Mouse (Mus musculus): ENCODE measurements around the gene Fmnl1. TPM values are rescaled to one million over a fixed set of nuclear protein-coding genes. Genes with fewer than 3 reads are reported as not detected.

Gene Fmnl1
- polyA plus RNA-seq, 1 experiment from 2014 or later: 1.8 TPM

DNA sequence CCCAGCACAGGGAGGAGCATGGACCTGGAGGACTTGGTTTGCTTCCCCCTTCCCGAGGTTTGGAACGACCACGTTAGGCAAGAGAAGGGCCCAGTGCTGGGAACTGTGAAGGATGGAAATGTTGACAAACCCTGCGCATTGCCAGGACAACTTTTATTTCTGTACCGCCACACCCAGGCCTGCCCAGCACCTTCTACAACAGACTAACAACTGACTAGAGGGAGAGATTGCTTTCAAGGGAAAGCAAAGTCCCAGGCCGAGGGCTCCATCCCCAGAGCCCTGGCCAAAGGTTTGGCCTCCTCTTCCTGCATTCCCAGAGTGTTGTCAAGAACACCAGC is 30.2 kb upstream of the Fmnl1 start:
- Histone ChIP-seq H3K4me1 (replicated peaks; ENCODE audit: control insufficient read depth, insufficient read depth, low read length) (peaks cover 6% of the 10 kb centered on the region; the same call in 1 of the 2 replicates), H3K36me3 (ENCODE audit: control insufficient read depth, insufficient read depth, low read length) (no peaks in the 10 kb centered on the region; the same call in 1 of the 2 replicates), H3K4me3 (ENCODE audit: low read depth, low read length) (no peak overlapping the region), H3K9me3 (ENCODE audit: control insufficient read depth, low read length) (no peaks in the 10 kb centered on the region), H3K4me2 (ENCODE audit: low read depth, low read length, severe bottlenecking) (no peak overlapping the region), H3K27me3 (ENCODE audit: control insufficient read depth, insufficient read depth, low read length) (no peaks in the 10 kb centered on the region), H3K9ac (ENCODE audit: low read length) (no peak overlapping the region), H3K27ac (ENCODE audit: low read depth, low read length) (no peak overlapping the region)
- DNase-seq (ENCODE audit: low spot score) (no peak), ATAC-seq (replicated peaks; ENCODE audit: low FRiP score) (no peak)
- WGBS: 57% methylated on average over 6 of the region's 6 CpGs

DNA sequence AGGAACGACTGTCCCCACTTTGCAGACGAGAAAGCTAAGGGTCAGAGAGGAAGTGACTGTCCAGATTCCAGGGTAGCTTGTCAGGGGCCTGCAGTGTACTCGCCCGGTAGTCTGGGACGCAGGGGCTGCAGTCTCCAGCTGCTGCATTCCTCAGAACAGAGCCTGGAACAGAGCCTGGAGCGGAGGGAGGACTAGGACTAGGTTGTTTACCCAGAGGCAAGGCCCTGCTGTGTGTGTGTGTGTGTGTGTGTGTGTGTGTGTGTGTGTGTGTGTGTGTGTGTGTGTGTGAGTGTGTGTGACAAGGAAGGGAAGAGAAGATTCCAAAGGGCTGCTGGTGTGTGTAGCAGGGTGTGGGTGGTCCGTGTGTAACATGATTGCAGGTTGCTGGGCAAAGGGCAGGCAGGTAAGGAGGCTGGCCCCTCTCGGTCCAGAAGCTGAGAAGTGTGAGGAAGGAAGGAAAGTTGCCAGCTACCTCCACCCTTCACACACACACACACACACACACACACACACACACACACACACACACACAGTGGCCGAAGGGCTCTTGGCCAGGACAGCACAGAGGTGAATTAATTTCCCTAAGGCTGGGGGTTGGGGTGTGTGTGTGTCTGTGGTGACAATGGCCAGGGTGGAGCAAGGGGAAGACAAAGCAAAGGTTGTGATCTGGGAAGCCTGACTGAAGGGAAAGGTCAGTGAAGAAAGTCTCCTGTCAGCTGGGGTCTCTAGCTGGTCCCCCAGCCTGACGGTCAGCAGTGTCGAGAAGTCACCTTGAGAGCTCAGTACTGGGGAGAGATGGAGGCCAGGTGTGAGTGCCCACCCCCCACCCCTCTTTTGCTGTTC is 29.6 kb upstream of the Fmnl1 start:
- Histone ChIP-seq H3K4me1 (replicated peaks; ENCODE audit: control insufficient read depth, insufficient read depth, low read length) (peaks cover 6% of the 10 kb centered on the region; the same call in 1 of the 2 replicates), H3K4me3 (ENCODE audit: low read depth, low read length) (no peak overlapping the region), H3K27ac (ENCODE audit: low read depth, low read length) (no peak overlapping the region; the same call in 1 of the 2 replicates), H3K36me3 (ENCODE audit: control insufficient read depth, insufficient read depth, low read length) (no peaks in the 10 kb centered on the region; the same call in 1 of the 2 replicates), H3K9me3 (ENCODE audit: control insufficient read depth, low read length) (no peaks in the 10 kb centered on the region), H3K4me2 (ENCODE audit: low read depth, low read length, severe bottlenecking) (no peak overlapping the region), H3K9ac (ENCODE audit: low read length) (no peak overlapping the region; the same call in 1 of the 2 replicates), H3K27me3 (ENCODE audit: control insufficient read depth, insufficient read depth, low read length) (no peaks in the 10 kb centered on the region)
- 38% methylated on average over 10 of the region's 11 CpGs for WGBS
- ATAC-seq (replicated peaks; ENCODE audit: low FRiP score) (no peak), DNase-seq (ENCODE audit: low spot score) (no peak)

DNA sequence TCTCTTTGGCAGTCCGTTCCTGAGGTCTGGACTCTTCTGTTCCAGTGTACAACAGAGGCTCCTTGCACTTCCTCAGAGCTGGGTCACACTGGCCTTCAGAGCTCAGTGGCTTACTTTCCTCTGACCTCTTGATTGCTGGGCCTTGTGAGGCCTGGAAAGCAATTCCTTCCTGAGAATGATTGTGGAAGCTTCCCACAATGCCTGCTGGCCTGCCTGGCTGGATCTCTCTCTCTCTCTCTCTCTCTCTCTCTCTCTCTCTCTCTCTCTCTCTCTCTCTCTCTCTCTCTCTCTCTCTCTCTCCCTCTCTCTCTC is 29.0 kb upstream of the Fmnl1 start:
- DNase-seq (ENCODE audit: low spot score) (no peak), ATAC-seq (replicated peaks; ENCODE audit: low FRiP score) (no peak)
- H3K4me2 ChIP-seq (ENCODE audit: low read depth, low read length, severe bottlenecking): no peak overlapping the region
- H3K27ac ChIP-seq (ENCODE audit: low read depth, low read length): no peak overlapping the region; the same call in 1 of the 2 replicates
- H3K4me3 ChIP-seq (ENCODE audit: low read depth, low read length): no peak overlapping the region
- H3K4me1 ChIP-seq (replicated peaks; ENCODE audit: control insufficient read depth, insufficient read depth, low read length): peaks cover 6% of the 10 kb centered on the region; the same call in 1 of the 2 replicates
- H3K36me3 ChIP-seq (ENCODE audit: control insufficient read depth, insufficient read depth, low read length): no peaks in the 10 kb centered on the region; the same call in 1 of the 2 replicates
- H3K9ac ChIP-seq (ENCODE audit: low read length): no peak overlapping the region; the same call in 1 of the 2 replicates
- no peaks in the 10 kb centered on the region for H3K27me3 ChIP-seq (ENCODE audit: control insufficient read depth, insufficient read depth, low read length)
- WGBS: 20% methylated on average over 1 of the region's 1 CpGs
- H3K9me3 ChIP-seq (ENCODE audit: control insufficient read depth, low read length): no peaks in the 10 kb centered on the region

DNA sequence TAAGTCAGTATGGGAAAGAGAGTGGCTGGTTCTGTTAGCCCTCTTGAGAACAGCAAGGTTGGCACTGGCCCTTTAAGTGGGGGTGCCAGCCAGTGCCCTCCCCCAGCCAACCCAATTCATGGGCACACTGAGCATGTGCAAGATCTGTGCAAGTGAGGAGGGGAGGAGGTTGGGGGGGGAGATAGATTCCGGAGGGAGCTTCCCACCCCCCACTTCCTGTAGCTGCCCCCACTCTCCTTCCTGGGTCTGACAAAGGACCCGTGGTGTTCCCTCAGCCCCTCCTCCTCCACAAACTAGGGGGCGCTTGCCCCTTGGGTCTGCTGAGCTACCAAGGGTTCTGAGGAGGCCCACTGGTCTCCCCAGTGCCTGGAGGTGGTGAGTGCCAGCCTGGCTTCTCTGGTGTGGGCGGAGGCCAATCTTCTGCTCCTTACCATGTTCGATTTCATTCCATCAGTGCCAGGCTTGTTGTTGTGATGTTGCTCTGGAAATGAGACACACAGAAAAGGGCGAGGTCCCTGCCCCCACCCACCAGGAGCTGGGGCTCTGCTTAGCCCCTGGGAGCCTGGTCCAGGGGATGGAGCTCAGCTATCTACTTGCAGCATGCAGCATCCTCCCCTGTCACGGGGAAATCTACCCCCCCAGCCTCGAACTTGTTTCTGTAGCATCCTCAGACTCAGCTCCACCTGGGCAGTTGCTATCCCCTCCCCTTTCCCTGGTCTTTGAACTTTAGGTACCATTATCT is 28.3 kb upstream of the Fmnl1 start:
- Histone ChIP-seq H3K27ac (ENCODE audit: low read depth, low read length) (peak overlapping the region; percentile 31; the same call in 1 of the 2 replicates), H3K9ac (ENCODE audit: low read length) (peak overlapping the region; percentile 44), H3K4me2 (ENCODE audit: low read depth, low read length, severe bottlenecking) (peak overlapping the region; percentile 34; the same call in 1 of the 2 replicates), H3K4me3 (ENCODE audit: low read depth, low read length) (0 out of 2 replicates have a peak overlapping the region, but pooled peaks have one; percentile 5), H3K4me1 (replicated peaks; ENCODE audit: control insufficient read depth, insufficient read depth, low read length) (peaks cover 6% of the 10 kb centered on the region; the same call in 1 of the 2 replicates), H3K9me3 (ENCODE audit: control insufficient read depth, low read length) (no peaks in the 10 kb centered on the region), H3K27me3 (ENCODE audit: control insufficient read depth, insufficient read depth, low read length) (no peaks in the 10 kb centered on the region), H3K36me3 (ENCODE audit: control insufficient read depth, insufficient read depth, low read length) (no peaks in the 10 kb centered on the region; the same call in 1 of the 2 replicates)
- no peak for ATAC-seq (replicated peaks; ENCODE audit: low FRiP score)
- no peak for DNase-seq (ENCODE audit: low spot score)
- 25% methylated on average over 7 of the region's 8 CpGs for WGBS

DNA sequence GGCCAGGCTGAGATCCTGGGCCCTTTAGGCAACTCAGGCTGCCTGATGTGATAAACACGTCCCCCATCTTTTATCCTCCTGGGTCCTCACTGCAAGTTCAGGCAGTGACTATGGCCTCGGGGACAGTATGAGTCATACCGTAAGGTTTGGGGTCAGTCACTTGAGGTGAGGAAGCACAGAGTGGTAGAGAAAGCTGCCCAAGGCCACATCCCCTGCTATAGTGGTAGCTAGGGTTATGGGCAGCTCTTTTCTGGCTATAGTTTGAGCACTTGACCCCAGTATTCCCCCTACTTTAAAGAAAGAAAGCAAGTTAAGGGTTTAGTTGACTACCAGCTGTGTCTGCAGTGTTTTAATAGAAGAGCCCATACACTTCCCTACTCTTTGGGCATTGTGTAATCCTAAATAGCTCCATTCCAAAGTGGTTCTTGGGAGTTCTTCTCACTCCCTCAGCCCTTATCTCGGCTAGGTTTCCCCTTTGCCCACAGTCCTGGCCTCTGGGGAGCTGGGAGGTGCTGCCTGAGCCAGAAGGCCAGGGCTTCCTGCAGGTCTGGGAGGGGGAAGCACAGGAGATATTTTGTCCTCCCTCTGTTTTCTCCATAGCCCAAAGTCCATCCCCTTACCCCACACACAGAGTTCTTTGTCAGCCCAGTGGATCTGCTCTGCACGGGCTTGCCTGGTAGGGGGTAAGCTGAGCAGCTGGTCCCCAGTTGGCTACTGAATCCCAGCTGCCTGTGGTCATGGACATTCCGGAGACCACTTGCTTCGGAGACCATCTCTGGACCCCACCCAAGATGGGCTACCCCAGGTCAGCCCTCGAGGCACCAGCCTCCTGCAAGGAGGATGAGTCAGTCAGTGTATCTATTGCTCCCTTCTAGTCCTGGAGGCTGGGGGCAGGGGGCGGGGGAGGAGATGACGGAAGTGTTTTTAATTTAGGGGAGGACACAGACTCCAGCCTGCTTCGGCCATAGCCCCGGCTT is 26.3 kb upstream of the Fmnl1 start:
- DNase-seq (ENCODE audit: low spot score) (no peak), ATAC-seq (replicated peaks; ENCODE audit: low FRiP score) (no peak)
- Histone ChIP-seq H3K27me3 (ENCODE audit: control insufficient read depth, insufficient read depth, low read length) (no peaks in the 10 kb centered on the region), H3K4me3 (ENCODE audit: low read depth, low read length) (no peak overlapping the region), H3K27ac (ENCODE audit: low read depth, low read length) (no peak overlapping the region), H3K9ac (ENCODE audit: low read length) (no peak overlapping the region), H3K4me2 (ENCODE audit: low read depth, low read length, severe bottlenecking) (no peak overlapping the region), H3K36me3 (ENCODE audit: control insufficient read depth, insufficient read depth, low read length) (no peaks in the 10 kb centered on the region; the same call in 1 of the 2 replicates), H3K9me3 (ENCODE audit: control insufficient read depth, low read length) (no peaks in the 10 kb centered on the region), H3K4me1 (replicated peaks; ENCODE audit: control insufficient read depth, insufficient read depth, low read length) (peaks cover 6% of the 10 kb centered on the region; the same call in 1 of the 2 replicates)
- 48% methylated on average over 12 of the region's 12 CpGs for WGBS

DNA sequence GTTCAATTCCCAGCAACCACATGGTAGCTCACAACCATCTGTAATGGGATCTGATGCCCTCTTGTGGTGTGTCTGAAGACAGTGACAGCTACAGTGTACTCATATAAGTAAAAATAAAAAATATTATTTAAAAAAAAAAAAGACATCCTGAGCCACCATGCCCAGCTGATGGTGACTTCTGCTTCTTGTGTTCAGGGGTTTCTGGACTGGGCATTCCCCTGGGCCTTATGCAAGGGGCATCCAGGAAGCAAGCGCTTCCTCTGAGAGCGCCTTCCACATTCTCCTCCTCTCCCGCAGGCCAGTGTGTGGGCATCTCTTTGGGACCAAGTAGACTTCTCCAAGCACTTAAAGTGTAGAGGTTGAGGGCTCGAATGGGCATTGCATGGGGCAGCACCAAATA is 24.5 kb upstream of the Fmnl1 start:
- Histone ChIP-seq H3K36me3 (ENCODE audit: control insufficient read depth, insufficient read depth, low read length) (no peaks in the 10 kb centered on the region), H3K27me3 (ENCODE audit: control insufficient read depth, insufficient read depth, low read length) (no peaks in the 10 kb centered on the region), H3K4me2 (ENCODE audit: low read depth, low read length, severe bottlenecking) (no peak overlapping the region), H3K9me3 (ENCODE audit: control insufficient read depth, low read length) (no peaks in the 10 kb centered on the region), H3K4me1 (replicated peaks; ENCODE audit: control insufficient read depth, insufficient read depth, low read length) (peaks cover 6% of the 10 kb centered on the region; the same call in 1 of the 2 replicates), H3K4me3 (ENCODE audit: low read depth, low read length) (no peak overlapping the region), H3K27ac (ENCODE audit: low read depth, low read length) (no peak overlapping the region), H3K9ac (ENCODE audit: low read length) (no peak overlapping the region)
- 84% methylated on average over 4 of the region's 4 CpGs for WGBS
- ATAC-seq (replicated peaks; ENCODE audit: low FRiP score) (no peak), DNase-seq (ENCODE audit: low spot score) (no peak)

DNA sequence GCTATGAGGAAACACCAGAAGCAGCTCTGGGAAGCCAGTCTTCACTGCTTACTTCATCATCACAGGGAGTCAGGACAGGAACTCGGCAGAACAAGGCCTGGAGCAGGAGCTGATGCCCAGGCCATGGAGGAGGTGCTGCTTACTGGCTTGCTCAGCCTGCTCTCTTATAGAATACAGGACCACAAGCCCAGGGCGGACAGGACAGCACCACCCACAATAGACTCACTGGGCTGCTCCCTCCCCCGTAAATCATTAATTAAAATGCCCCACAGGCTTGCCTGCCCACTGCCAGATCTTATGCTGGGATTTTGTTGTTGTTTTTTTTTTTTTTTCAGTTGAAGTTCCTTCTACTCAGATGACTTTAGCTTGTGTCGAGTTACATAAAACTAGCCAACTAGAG is 23.1 kb upstream of the Fmnl1 start:
- Histone ChIP-seq H3K9me3 (ENCODE audit: control insufficient read depth, low read length) (no peaks in the 10 kb centered on the region), H3K4me2 (ENCODE audit: low read depth, low read length, severe bottlenecking) (no peak overlapping the region), H3K27me3 (ENCODE audit: control insufficient read depth, insufficient read depth, low read length) (no peaks in the 10 kb centered on the region), H3K4me3 (ENCODE audit: low read depth, low read length) (no peak overlapping the region), H3K36me3 (ENCODE audit: control insufficient read depth, insufficient read depth, low read length) (no peaks in the 10 kb centered on the region), H3K27ac (ENCODE audit: low read depth, low read length) (no peak overlapping the region), H3K9ac (ENCODE audit: low read length) (no peak overlapping the region), H3K4me1 (replicated peaks; ENCODE audit: control insufficient read depth, insufficient read depth, low read length) (peaks cover 2% of the 10 kb centered on the region; the same call in 1 of the 2 replicates)
- ATAC-seq (replicated peaks; ENCODE audit: low FRiP score) (no peak), DNase-seq (ENCODE audit: low spot score) (no peak)
- WGBS: 66% methylated on average over 4 of the region's 4 CpGs

DNA sequence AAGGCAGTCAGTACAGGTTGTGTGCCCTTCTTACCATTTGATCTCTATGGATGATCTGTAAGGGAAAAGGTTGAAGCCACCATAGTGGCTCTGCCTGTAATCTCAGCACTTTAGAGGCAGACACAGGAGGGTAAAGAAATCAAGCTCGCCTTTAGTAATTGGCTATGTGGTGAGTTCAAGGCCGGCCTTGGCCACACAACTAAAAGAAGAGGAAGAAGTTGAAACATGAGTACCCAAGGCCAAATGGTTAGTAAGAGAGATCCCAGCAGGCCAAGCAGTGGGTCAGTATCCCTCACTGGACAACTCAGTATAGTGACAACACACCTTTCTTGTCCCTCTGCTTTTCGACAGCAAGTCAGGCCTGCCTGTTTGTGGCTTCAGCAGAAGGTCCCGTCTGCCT is 21.1 kb upstream of the Fmnl1 start:
- Histone ChIP-seq H3K4me3 (ENCODE audit: low read depth, low read length) (no peak overlapping the region), H3K27me3 (ENCODE audit: control insufficient read depth, insufficient read depth, low read length) (no peaks in the 10 kb centered on the region), H3K9ac (ENCODE audit: low read length) (no peak overlapping the region), H3K4me1 (replicated peaks; ENCODE audit: control insufficient read depth, insufficient read depth, low read length) (0 out of 2 replicates have a peak, but pooled peaks cover 2% of the 10 kb centered on the region), H3K9me3 (ENCODE audit: control insufficient read depth, low read length) (no peaks in the 10 kb centered on the region), H3K27ac (ENCODE audit: low read depth, low read length) (no peak overlapping the region), H3K4me2 (ENCODE audit: low read depth, low read length, severe bottlenecking) (no peak overlapping the region), H3K36me3 (ENCODE audit: control insufficient read depth, insufficient read depth, low read length) (no peaks in the 10 kb centered on the region)
- 89% methylated on average over 4 of the region's 4 CpGs for WGBS
- DNase-seq (ENCODE audit: low spot score) (peak; percentile 36), ATAC-seq (replicated peaks; ENCODE audit: low FRiP score) (no peak)

All from forebrain, embryonic 11.5 days (tissue).